Mouse (Mus musculus): ENCODE results near the gene Rpl4.
"Not testable (repeated sequence)": the region's sequence is repeated elsewhere in the genome, so short reads cannot be mapped to it uniquely, and the experiment has no call there.

Gene Rpl4

DNA sequence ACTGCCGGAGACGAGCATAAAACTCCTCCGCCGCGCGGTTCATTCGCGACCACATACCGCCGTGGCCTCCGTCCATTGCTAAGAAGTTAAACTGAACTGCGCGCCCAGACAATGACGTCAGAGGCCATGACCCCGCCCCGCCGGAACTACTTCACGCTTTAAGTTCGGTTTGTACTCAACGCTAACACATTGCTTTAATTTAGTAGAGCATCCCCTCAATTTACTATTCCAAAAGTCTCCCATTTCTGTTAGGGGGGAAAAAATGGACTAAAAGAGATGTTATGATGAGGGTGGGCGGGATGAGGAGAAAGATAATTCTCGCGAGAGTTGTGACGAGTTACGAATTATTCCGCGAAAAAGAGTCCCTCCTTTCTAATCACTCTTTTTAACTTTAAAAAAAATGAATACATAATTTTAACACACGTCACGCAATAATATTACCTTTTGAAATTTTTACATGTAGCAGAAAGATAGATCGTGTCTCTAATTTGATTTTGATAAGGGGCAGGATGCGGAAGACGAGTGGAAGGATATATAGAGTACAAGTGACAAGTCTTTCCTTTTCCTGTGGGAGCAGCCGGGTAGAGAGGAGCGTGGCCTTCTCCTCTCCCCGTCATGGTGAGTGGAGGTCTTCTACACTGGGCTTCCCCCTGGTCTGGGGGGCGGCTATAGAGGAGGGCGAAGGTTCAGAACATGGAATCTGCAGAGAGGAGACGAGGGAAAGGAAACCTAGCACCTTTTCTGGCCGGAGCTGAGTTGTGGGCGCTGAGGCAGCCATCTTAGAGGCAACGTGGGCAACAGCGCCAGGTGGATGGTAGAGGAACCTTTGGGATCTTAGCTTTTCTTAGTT lies at the start of gene Rpl4, which contains the start of gene Zwilch:
Gene Rpl4 (plus strand): TSS at position 560 of the 850 bp plus-strand sequence.
Gene Zwilch (minus strand): TSS at position 289 of the 850 bp plus-strand sequence.
- CTCF ChIA-PET = interaction anchor here (0.5 kb wide), 1 partner anchor 12 kb away, joined by 5 read pairs; no protein-coding TSS in a partner anchor

DNA sequence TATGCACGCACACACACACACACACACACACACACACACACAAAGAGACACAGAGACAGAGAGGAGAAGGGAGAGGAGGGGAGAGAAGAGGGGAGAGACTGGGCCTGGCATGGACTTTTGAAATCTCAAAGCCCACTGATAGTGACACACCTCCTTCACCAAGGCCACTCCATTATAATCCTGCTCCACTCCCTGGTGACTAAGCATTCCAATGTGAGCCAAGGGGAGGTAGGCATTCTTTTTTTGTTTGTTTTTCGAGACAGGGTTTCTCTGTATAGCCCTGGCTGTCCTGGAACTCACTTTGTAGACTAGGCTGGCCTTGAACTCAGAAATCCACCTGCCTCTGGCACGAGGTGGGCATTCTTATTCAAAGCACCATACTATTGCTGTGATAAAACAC lies 48.3 kb upstream of the Rpl4 start:
- CTCF ChIA-PET = not testable (repeated sequence)

DNA sequence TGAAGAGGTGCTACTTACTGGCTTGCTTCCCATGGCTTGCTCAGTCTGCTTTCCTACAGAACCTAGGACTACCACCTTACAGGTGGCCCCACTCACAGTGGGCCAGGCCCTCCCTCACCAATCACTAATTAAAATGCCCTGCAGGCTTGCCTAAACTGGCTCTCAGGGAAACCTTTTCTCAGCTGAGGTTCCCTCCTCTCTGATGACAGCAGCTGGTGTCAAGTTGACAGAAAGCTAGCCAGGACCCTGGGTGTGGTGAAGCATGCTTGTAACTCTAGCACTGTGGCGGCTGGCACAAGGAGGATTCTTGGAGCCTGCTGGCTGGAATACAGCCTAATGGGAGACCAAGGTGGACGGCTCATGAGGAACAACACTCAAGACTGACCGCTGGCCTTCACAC lies 47.9 kb upstream of the Rpl4 start:
- CTCF ChIA-PET = no interaction called here

DNA sequence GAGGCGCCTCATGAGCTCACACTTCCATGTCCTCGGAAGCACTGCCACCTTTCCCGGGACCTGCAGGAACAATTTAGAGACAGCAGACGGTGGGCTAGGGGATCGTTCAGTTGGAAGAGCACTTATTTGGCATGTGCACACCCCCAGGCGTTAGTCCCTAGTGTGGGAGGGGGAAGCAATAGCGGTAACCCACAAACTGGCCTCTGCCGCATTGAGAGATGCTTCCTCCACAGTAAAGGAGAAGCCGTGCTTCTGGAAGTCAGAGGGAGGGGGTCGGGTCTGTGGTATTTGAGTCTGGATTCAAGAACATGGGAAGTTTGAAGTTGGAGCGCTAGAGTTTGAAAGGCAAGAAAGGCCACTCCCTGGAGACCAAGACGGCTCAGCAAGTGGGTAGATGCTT lies 47.1 kb upstream of the Rpl4 start:
- CTCF ChIA-PET = no interaction called here

DNA sequence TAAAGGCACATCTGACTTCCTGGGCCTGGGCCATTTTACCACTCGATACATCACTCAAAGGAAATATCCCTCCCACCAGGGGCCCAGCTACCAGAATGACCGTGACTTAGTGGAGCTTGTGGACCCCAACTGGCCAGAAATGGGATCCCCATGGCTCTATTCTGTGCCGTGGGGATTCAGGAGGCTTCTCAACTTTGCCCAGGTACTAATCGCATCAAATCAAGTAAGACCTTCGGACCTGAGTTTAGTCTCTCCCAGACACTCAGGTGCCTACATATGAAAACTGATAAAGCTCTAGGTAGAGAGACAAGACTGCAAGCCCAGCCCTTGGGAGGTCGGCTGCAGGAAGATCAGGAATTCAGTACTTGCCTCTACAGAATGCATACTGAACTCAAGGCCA lies 41.6 kb upstream of the Rpl4 start:
- CTCF ChIA-PET = no interaction called here

DNA sequence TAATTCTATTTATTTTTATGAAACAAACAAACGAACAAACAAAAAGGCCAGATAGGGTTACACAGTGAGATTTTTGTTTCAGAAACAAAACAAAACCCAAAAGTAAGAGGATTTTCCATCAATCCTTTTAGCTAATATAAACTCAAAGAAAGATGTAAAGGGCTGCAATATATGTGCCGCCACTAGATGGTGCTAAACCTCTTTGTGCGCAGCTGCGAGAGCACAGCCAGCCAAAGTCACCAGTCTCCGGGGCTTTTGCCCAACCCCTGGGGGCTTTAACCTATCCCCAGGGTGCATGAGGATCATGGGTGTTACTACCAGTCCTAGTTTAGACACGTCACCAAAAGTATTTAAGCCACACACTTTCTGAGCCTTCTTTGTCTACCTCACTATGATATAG lies 34.3 kb upstream of the Rpl4 start:
- CTCF ChIA-PET = not testable (repeated sequence)

DNA sequence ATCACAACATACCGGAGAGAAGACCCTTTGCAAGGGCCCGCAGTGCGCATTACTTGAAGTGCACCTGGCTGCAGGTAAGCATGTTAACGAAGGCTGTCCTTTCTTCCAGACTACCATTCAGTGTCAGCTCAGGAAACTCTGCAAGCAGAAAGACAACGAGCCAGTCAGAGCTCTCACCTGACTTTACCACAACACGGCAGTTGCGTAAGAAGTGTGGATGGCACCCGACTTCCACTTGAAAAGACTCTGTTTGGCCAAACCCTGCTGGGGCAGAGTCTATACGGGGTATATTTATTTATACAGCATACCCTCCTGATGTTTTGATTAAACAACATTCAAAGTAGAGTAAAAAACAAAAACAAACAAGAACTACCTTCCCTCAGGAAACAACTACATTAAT lies 33.3 kb upstream of the Rpl4 start:
- CTCF ChIA-PET = no interaction called here

DNA sequence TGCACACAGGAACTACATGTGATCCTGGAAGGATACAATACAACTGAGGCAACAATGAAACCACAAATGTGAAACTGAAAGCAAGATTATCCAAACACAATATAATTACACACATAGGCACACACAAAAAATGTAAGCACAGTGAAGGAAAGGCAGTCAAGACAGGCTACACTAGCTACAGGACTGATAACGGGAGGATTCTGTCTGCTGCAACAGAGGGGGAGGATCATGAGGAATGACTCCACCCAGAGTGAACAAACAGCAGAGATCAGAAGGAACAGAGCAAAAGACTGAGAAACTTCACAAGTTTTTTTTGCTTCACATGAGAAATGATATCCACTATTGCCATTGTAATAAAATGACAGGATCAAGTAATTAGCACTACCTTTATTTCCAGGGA lies 16.5 kb upstream of the Rpl4 start:
- CTCF ChIA-PET = no interaction called here

DNA sequence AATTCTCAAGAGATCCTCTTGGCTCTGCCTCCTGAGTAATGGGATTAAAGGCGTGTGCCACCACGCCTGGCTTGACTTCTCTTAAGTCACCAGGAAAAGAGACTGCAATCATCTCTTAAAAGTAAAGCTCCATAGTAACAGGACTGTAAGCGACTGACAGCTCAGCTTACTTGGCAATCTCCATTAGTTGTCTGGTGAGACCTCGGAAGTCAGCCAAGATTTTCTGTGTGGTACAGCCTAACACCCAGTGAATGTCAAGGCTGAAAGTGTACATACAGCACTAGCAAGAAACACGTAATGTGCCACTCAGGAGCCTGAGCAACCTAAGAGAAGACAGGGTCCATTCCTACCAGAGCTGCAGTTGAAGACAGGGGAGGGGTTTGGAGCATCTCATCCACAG lies 12.7 kb upstream of the Rpl4 start:
- CTCF ChIA-PET = interaction anchor here (0.6 kb wide), 1 partner anchor 13 kb away, joined by 5 read pairs; the partner anchor contains the start of gene Rpl4

DNA sequence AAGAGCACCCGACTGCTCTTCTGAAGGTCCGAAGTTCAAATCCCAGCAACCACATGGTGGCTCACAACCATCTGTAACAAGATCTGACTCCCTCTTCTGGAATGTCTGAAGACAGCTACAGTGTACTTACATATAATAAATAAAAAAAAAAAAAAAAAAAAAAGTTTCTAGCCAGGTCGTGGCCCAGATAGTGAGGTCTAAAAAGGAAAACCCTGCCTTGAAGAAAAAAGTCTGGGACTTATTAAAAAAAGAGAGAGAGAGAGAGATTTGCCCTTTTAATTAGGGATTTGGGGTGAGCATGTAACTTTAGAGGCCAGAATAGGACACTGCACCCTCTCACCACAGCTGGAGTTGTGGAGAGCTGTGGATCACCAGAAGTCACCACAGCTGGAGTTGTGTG lies 3.2 kb upstream of the Rpl4 start:
- CTCF ChIA-PET = interaction anchor here (0.5 kb wide), 1 partner anchor 73 kb away, joined by 5 read pairs; no protein-coding TSS in a partner anchor

DNA sequence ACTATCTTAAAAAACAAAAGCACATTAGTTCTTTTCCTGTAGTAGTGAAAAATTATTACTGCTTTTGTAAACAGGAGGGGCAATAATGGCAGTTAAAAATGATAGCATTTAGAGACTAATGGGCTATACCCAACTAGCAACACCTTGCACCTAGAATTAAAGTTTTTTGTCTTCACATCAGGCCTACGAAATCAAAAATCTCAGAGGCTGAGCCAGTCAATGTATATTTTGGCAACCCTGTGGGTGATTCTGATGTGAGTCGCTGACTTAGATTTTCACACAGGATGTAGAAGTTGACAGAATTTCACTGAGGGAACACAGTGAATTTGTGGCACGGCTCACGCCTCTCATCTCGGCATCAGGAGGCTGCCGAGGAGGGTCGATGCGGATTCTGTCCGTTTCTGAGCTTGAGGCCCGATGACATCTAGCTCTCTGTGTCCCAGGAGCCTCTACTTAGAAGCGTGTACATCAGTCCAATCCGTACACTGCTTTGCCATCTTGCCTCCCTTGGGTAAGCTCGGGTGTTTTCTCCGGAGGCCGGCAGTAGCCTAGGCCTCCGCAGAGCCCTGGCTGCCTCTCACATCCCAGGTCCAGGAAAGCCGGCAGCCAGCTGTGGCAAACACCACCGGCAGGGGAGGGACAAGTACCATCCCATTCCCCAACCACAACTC lies 895 bp upstream of the Rpl4 start:
- CTCF ChIA-PET = interaction anchor here (0.6 kb wide), 1 partner anchor 10 kb away, joined by 3 read pairs; no protein-coding TSS in a partner anchor

DNA sequence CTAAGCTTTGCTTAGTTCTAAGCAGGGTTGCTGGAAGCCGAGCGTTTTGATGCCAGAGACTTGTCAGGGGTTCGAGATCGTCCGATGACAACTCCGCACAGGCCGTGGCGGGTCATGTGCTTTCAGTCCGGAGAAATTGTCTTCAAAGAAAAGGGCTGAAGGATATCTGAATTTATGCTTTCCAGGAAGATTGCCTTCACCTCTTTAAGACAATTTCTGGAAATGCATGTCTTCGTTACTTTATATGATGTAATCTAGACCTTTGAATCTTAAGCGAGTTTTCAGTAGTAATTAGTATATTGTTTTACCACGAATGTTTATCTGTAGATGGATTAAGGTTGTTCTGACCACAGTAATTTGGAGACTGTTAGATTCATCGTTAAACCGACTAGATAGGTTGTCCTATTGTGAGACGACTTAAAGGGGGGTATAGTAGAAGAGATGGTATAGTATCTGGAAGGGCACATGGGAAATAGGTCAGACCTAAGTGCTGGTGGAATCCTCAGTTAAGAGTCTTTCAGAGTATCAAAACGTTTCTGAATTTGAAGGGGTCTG lies 568 bp downstream of the Rpl4 start:
- CTCF ChIA-PET = interaction anchor here (0.5 kb wide), 1 partner anchor 13 kb away, joined by 5 read pairs; no protein-coding TSS in a partner anchor

DNA sequence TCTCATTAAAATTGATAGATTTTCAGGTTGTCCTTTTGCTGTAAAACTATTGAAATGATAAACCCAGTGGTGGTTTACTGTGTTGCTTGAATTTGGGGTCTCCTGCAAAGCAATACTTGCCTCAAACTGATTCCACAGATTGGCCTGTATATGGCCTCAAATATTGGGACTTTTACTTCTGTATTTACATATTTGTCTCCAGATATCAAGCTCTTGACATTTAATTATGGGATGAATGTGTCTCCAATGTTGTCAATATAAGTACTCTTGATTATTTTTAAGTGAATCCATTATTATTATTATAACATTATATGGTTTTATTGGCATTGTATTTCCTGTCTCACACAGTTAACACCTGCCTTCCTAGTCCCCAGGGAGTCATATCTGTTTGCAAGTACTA lies 1.2 kb downstream of the Rpl4 start:
- CTCF ChIA-PET = no interaction called here

DNA sequence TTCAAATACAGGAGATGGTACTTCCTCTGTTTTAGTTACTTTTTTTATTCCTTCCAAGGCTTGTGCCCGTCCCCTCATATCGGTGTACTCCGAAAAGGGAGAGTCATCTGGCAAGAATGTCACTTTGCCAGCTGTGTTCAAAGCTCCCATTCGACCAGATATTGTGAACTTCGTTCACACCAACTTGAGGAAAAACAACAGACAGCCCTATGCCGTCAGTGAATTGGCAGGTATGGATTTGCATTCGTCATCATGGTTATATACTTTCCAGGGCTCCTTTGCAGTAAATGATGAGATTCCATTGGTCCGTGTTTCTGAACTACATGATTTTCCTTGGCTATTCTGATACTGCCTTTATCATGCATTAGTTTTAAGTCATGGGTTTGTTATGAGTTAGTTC lies 1.6 kb downstream of the Rpl4 start:
- CTCF ChIA-PET = no interaction called here

DNA sequence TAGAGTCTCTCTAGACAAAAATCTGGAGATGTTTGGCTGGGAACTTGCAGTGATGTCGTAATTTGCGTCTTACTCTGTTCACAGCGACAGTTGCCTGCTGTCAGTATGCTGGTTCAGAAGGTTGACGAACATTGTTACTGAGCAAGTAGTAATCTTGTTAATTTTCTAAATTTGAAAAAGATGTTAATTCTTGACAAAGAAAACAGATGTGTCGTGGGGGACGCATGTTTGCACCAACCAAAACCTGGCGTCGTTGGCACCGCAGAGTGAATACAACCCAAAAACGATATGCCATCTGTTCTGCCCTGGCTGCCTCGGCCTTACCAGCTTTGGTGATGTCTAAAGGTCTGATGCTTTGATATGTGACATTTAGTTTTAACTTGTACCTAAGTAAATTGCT lies 2.2 kb downstream of the Rpl4 start:
- CTCF ChIA-PET = no interaction called here

DNA sequence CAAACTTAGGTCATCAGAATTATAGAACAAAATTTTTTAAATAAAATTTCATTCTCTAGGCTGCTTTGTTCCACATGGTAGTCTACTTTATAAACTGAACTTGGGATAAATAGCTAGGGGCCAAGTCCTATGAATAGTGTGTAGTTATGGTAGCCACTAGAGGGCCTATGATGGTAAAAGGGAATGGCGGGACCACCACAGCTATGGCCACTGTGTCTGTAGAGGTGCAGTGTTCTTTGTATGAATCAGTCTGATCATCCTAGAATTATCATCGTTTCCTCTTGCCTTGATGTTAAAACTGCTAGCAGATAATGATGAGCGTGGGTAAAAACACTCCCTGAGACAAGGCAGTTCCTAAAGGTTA lies 5.4 kb downstream of the Rpl4 start:
- CTCF ChIA-PET = interaction anchor here (0.6 kb wide), 1 partner anchor 1715 kb away, joined by 3 read pairs; no protein-coding TSS in a partner anchor

DNA sequence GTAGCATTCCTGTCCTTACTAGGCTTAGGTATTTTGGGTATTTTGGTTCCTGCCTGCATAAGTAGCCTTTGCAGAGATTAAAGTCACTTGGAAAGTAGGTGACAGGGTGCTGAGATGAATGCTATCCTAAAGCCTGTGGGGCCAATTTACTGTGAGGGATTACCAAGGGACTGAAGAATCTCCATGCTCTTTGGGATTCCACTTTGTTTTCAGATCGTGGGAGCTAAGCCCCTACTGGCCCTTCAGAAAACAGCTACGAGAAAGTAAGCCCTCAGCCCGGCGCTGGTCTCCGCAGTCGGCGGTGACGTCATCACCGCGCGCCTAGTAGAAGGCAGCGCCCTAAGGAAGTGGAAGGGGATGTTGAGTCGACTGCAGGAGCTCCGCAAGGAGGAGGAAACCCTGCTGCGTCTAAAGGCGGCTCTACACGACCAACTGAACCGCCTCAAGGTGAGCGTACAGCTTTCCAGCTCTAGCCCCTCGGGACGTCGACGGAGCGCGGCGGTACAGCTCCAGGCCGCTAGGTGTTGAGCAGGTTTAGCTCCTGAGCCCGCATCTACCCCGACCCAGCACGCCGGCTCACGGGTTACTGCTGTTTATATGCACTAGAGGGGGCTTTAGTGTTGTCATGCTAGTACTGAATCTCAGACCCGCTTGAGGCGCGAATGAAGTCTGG lies 5.9 kb downstream of the Rpl4 start, which contains the start of gene Snapc5:
Gene Snapc5 (plus strand): TSS at position 301 of the 673 bp plus-strand sequence.
- CTCF ChIA-PET = interaction anchor here (0.6 kb wide), 1 partner anchor 1715 kb away, joined by 3 read pairs; no protein-coding TSS in a partner anchor

DNA sequence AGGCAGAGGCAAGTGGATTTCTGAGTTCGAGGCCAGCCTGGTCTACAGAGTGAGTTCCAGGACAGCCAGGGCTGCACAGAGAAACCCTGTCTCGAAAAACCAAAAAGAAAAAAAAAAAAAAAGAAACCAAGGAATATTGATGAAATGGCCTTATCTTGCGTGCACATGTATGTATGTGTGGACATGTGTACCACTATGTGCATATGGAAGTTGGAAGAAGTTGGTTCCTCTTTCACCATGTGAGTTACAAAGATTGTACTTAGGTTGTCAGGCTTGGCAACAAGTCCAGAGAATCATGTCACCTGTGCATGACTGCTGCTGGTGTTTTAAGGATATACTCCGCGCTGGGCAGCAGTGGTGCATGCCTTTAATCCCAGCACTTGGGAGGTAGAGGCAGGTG lies 10.1 kb downstream of the Rpl4 start:
- CTCF ChIA-PET = not testable (repeated sequence)

DNA sequence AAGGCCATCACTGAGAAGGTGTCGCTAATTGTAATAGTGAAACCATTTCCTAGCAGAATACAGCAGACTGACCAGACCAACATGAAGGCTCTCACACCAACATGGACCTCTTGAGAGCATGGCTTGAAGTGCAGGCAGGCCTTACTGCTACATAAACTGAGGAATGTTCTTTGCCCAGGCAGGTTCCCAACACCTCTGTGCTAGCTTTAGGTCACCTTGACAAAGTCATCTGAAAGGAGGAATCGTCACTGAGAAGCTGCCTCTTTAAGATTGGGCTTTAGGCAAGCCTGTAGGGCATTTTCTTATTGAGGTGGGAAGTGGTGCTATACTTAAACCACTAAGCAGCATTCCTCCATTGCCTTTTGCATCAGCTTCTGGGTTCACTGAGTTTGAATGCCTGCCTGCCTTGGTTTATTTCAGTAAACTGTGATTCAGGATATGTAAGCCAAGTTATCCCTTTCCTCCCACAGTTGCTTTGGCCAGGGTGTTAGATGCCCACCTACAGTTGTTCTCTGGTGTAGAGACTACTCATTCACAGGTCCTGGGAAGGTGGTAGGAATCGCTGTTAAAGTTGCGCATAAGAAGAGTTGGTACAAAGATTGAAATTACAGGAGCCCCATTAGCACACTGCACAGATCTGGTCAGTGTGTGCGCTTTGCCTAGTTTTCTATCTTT lies 11.1 kb downstream of the Rpl4 start:
- CTCF ChIA-PET = interaction anchor here (0.6 kb wide), 1 partner anchor 26 kb away, joined by 4 read pairs; no protein-coding TSS in a partner anchor

DNA sequence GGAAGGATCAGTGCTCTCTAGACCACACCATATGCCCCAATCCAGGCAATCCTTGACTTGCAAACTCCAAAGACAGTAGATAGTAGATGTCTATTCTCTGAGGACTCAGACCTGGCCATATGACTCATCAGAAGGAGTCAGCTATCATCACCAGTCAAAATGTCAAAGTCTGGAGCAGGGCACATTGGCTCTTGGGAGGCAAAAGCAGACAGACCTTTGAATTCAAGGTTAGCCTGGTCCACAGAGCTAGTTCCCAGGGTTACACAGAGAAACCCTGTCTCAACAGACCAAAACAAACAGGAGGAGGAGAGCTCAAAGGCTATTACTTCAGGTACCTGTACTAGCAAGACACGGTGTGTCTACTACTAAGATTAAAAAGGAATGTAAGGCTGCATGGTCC lies 20.7 kb downstream of the Rpl4 start:
- CTCF ChIA-PET = no interaction called here

DNA sequence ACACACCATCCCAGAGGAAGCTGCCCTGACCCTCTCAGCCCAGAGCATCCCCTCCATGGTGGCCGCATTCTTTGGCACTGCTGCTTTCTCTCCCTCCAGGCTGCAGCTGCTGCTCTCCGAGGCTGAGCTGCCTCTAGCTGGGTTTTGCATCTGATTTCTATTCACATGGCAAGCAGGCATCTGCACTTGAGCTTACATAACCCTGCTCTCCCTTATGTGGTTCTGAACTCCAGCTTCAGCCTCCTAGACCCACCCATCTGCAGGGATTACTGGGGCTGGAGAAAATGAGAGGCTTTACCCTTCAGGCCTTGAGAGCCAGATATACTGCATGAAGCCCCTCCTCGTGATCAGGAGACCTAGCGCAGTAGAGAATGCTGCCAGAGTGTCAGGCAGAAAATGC lies 22.4 kb downstream of the Rpl4 start:
- CTCF ChIA-PET = interaction anchor here (0.7 kb wide), 1 partner anchor 136 kb away, joined by 4 read pairs; no protein-coding TSS in a partner anchor
